In the genomic region with DNA sequence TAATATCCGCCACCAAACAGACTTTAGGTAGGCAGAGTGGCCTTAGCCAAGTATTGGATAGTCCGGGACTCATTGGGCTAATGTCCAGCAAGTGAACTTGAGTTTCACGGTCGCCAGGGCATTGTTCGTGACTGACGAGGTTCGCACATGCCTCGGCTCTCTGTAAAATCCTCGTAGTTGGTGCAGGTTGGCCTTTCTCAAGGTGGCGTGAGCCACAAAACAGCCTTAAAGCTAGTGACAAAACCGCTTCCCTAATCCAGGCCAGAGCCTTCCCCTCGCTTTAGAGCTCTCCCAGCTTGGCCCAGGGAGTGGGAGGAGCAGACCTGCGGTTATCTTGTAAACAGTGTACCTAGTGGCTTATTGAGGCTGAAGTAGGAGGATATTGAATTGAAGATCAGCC, we compare ENCODE assay signal across 7 mouse cellular contexts. TPM values are rescaled to one million over a fixed set of nuclear protein-coding genes. Genes with fewer than 3 reads are reported as not detected.
DNase-seq lines count a peak whose midpoint lies in the region; ATAC-seq lines count a peak whose summit lies in the region.

No protein-coding gene starts in this region.

- peak overlapping the region; percentile 86 for H3K9ac ChIP-seq in forebrain, embryonic 14.5 days (ENCODE audit: low read length)
- peak overlapping the region; percentile 72 for H3K9ac ChIP-seq in liver, embryonic 12.5 days

- H3K4me3 ChIP-seq in forebrain, embryonic 14.5 days (ENCODE audit: low read depth, low read length) = peak overlapping the region; percentile 72
- H3K4me3 ChIP-seq in liver, embryonic 12.5 days = peak overlapping the region; percentile 65

- peak overlapping the region; percentile 74 for H3K4me2 ChIP-seq in forebrain, embryonic 14.5 days (ENCODE audit: low read length)
- H3K4me2 ChIP-seq in liver, embryonic 12.5 days = peak overlapping the region; percentile 99

- no peaks in the 10 kb centered on the region for H3K9me3 ChIP-seq in forebrain, embryonic 14.5 days (replicated peaks; ENCODE audit: control insufficient read depth, low read length)
- H3K9me3 ChIP-seq in liver, embryonic 12.5 days (replicated peaks) = no peaks in the 10 kb centered on the region

- peak; percentile 23 for DNase-seq in thymus, postnatal 0 days (ENCODE audit: low spot score)
- no peak for DNase-seq in thymus, postnatal 25 days
- no peak for DNase-seq in forebrain, embryonic 14.5 days (ENCODE audit: low spot score)
- DNase-seq in thymus, postnatal 4 days = peak; percentile 36
- no peak for DNase-seq in embryo, embryonic 10 days (ENCODE audit: low spot score)
- no peak for DNase-seq in urinary bladder, adult 2 months (ENCODE audit: low spot score)

- H3K4me1 ChIP-seq in forebrain, embryonic 14.5 days (ENCODE audit: control insufficient read depth, insufficient read depth, low read length) = peaks cover 6% of the 10 kb centered on the region
- H3K4me1 ChIP-seq in liver, embryonic 12.5 days = peaks cover 36% of the 10 kb centered on the region

- WGBS in forebrain, embryonic 14.5 days = 5% methylated on average over 13 of the region's 13 CpGs
- WGBS in liver, embryonic 12.5 days (ENCODE audit: insufficient replicate concordance) = 11% methylated on average over 13 of the region's 13 CpGs

- H3K27me3 ChIP-seq in forebrain, embryonic 14.5 days (replicated peaks; ENCODE audit: control insufficient read depth, insufficient read depth, low read length) = no peaks in the 10 kb centered on the region
- H3K27me3 ChIP-seq in liver, embryonic 12.5 days (replicated peaks) = peaks cover 15% of the 10 kb centered on the region

- no peaks in the 10 kb centered on the region for H3K36me3 ChIP-seq in forebrain, embryonic 14.5 days (ENCODE audit: control insufficient read depth, insufficient read depth, low read length)
- H3K36me3 ChIP-seq in liver, embryonic 12.5 days = no peaks in the 10 kb centered on the region

- H3K27ac ChIP-seq in forebrain, embryonic 14.5 days (ENCODE audit: low read depth, low read length) = peak overlapping the region; percentile 94
- H3K27ac ChIP-seq in liver, embryonic 12.5 days = peak overlapping the region; percentile 82

- no peak for ATAC-seq in forebrain, embryonic 14.5 days
- ATAC-seq in liver, embryonic 12.5 days = no peak

RNA-seq across cellular contexts. Expression of gene Tiam1, which starts 1.0 kb away (rescaled TPM):
- polyA plus RNA-seq in thymus, postnatal 0 days (2015; fragmentation: Nextera tagmentation; extraction: Ambion mirVana) = 25.6 and 32.7 TPM in 2 replicates
- polyA plus RNA-seq in forebrain, embryonic 14.5 days (2014; fragmentation: Nextera tagmentation; extraction: Ambion mirVana) = 22.4 and 31.9 TPM in 2 replicates
- polyA plus RNA-seq in liver, embryonic 12.5 days (2016; fragmentation: Nextera tagmentation; extraction: Ambion mirVana) = 6.7 and 9.7 TPM in 2 replicates
- 9.0 and 19.4 TPM in 2 replicates for polyA plus RNA-seq in urinary bladder, adult 2 months (2012; rRNA removed)

Comparison
In these comparisons a context has a peak if more than half of its experiments do, and no peak if none do; other contexts are left out.
1. DNase-seq: peak in thymus, postnatal 0 days (single experiment) and thymus, postnatal 4 days (single experiment); none in thymus, postnatal 25 days (single experiment), forebrain, embryonic 14.5 days (single experiment), embryo, embryonic 10 days (single experiment) and urinary bladder, adult 2 months (single experiment).